27 mouse cellular contexts compared by ENCODE assay signal in the genomic region with DNA sequence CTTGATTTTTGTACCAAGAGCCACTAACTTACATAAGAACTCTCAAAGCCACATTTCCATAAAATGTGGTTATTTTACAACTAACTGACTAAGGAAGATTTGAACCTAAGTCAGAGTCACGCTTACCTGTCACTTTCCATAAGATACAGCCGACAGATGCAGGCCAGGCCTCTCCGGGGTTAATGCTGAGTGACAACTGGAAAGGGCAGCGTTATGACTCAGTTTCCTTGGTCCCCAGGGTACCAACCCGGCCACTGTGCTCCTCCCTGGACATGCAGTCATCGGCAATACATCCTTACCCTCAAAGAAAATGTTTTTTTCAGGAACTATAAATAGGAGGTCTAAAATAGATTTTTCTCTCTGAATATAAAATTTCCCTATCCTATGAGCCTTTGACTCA.
DNase-seq lines count a peak whose midpoint lies in the region; ATAC-seq lines count a peak whose summit lies in the region.
"Had no signal": no experiment of that assay in that cellular context is flagged by ENCODE, and none has a peak within 500 bp of the region (broad histone marks: within the 10 kb centered on the region; RNA-seq: fewer than 3 reads in every experiment).

No protein-coding gene starts in this region.

- peaks cover 34% of the 10 kb centered on the region for H3K4me1 ChIP-seq in kidney, embryonic 15.5 days

- H3K27ac ChIP-seq in kidney, embryonic 15.5 days: 0 out of 2 replicates have a peak overlapping the region, but pooled peaks have one; percentile 39
- H3K27ac ChIP-seq: embryonic facial prominence, embryonic 13.5 days; embryonic facial prominence, embryonic 15.5 days; forebrain, embryonic 10.5 days; forebrain, embryonic 12.5 days had no signal

- H3K27me3 ChIP-seq in kidney, embryonic 15.5 days: no peaks in the 10 kb centered on the region
- H3K27me3 ChIP-seq: embryonic facial prominence, embryonic 13.5 days; embryonic facial prominence, embryonic 15.5 days; forebrain, embryonic 12.5 days had no signal

- ATAC-seq in kidney, embryonic 15.5 days (replicated peaks; ENCODE audit: low FRiP score): no peak
- ATAC-seq: CD4-positive, CD25-positive, alpha-beta regulatory T cell, adult 4 months; forebrain, embryonic 14.5 days; forebrain, postnatal 0 days had no signal

- H3K4me3 ChIP-seq in kidney, embryonic 15.5 days (replicated peaks): no peak overlapping the region
- H3K4me3 ChIP-seq: embryonic facial prominence, embryonic 13.5 days; embryonic facial prominence, embryonic 15.5 days; erythroblast, embryonic 14.5 days; forebrain, embryonic 10.5 days; forebrain, embryonic 12.5 days had no signal

- H3K9me3 ChIP-seq in kidney, embryonic 15.5 days (replicated peaks): no peaks in the 10 kb centered on the region
- H3K9me3 ChIP-seq: embryonic facial prominence, embryonic 13.5 days; embryonic facial prominence, embryonic 15.5 days; forebrain, embryonic 10.5 days; forebrain, embryonic 12.5 days; G1E had no signal

- H3K4me2 ChIP-seq in kidney, embryonic 15.5 days: no peak overlapping the region
- H3K4me2 ChIP-seq: embryonic facial prominence, embryonic 13.5 days; embryonic facial prominence, embryonic 15.5 days; forebrain, embryonic 12.5 days had no signal

- WGBS in kidney, embryonic 15.5 days: 51% methylated on average over 6 of the region's 6 CpGs

- no peaks in the 10 kb centered on the region for H3K36me3 ChIP-seq in kidney, embryonic 15.5 days
- H3K36me3 ChIP-seq: embryonic facial prominence, embryonic 13.5 days; embryonic facial prominence, embryonic 15.5 days; forebrain, embryonic 10.5 days; forebrain, embryonic 12.5 days; G1E had no signal

- no peak for DNase-seq in kidney, postnatal 25 days
- DNase-seq in 3134 (ENCODE audit: extremely low read depth, insufficient read length, low spot score) (peak; percentile 14), 3T3-L1 (ENCODE audit: low read depth, low spot score) (peak; percentile 70), NIH3T3 (ENCODE audit: low read depth) (peak; percentile 75)
- DNase-seq in ovary, postnatal 36 days (ENCODE audit: low spot score): no peak
- no peak for DNase-seq in urinary bladder, postnatal 14 days (ENCODE audit: low spot score)
- DNase-seq in lung, postnatal 14 days: no peak
- DNase-seq: adrenal gland, adult 2 months; adrenal gland, postnatal 10 days; adrenal gland, postnatal 25 days; cerebellum, adult 11 months; cerebellum, adult 18-20 months; cerebellum, adult 8-10 months; cerebellum, adult 9-11 months; cerebellum, postnatal 14 days; cerebellum, postnatal 36 days; embryo, embryonic 11 days; forebrain, postnatal 0 days had no signal

- no peak overlapping the region for H3K9ac ChIP-seq in kidney, embryonic 15.5 days
- H3K9ac ChIP-seq: embryonic facial prominence, embryonic 13.5 days; embryonic facial prominence, embryonic 15.5 days; forebrain, embryonic 12.5 days; forebrain, postnatal 0 days had no signal

Comparison
In these comparisons a context has a peak if more than half of its experiments do, and no peak if none do; other contexts are left out.
1. DNase-seq: peak in 3134 (single experiment), 3T3-L1 (single experiment) and NIH3T3 (single experiment); none in kidney, postnatal 25 days (0 of 2), ovary, postnatal 36 days (single experiment), urinary bladder, postnatal 14 days (single experiment) and lung, postnatal 14 days (single experiment).